Mouse (Mus musculus): ENCODE measurements at regions not wholly inside any gene's neighbourhood (a gene's known extent, or its start where the extent isn't known, plus 50 kb on each side); places are given as distances from the start of the nearest gene placed in this dataset.

DNA sequence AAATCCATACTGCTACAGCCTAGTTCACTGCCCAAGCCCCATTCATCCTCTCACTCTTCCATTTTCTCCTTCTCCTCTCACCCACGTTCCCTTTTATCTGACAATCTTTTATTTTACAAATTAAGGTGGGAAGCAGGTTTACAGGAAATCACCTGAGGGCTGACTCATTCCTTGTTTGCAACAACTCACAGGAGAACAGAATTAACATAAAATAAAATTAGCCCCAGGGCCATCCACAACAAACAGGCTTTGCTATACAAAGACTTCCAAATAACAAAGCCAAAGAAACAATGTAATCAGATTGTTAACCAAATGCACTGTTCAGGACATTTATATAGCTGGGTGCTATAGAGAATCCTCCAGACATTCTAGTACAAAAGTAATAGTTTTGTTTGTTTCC, 585.1 kb upstream of the Cdh12 start:
- no peaks in the 10 kb centered on the region for H3K36me3 ChIP-seq (ENCODE audit: control insufficient read depth, insufficient read depth, low read length)
- no peaks in the 10 kb centered on the region for H3K4me1 ChIP-seq (ENCODE audit: control insufficient read depth, insufficient read depth, insufficient read length)
- H3K4me3 ChIP-seq (ENCODE audit: extremely low read depth, insufficient read depth, insufficient read length): no peak overlapping the region
- TF ChIP-seq CTCF (IDR thresholded peaks at IDR 0.05; ENCODE audit: extremely low read depth, insufficient read depth, insufficient read length, insufficient replicate concordance) (no peak), POLR2A (IDR thresholded peaks at IDR 0.05; ENCODE audit: low read depth, low read length) (no peak)
- no peaks in the 10 kb centered on the region for H3K27me3 ChIP-seq (ENCODE audit: control insufficient read depth, insufficient read depth, low read length)
- no peak for DNase-seq (ENCODE audit: low read depth in 1 of 2, low spot score in 2 of 2)
- 50% methylated on average over 1 of the region's 1 CpGs for WGBS
- H3K27ac ChIP-seq (ENCODE audit: insufficient read depth, low read length): no peak overlapping the region

GRCm38 (mm10) chr15:19866559-19866958, 582.5 kb upstream of the Cdh12 start:
- Histone ChIP-seq H3K36me3 (ENCODE audit: control insufficient read depth, insufficient read depth, low read length) (no peaks in the 10 kb centered on the region), H3K27ac (ENCODE audit: insufficient read depth, low read length) (no peak overlapping the region), H3K27me3 (ENCODE audit: control insufficient read depth, insufficient read depth, low read length) (no peaks in the 10 kb centered on the region), H3K4me1 (ENCODE audit: control insufficient read depth, insufficient read depth, insufficient read length) (no peaks in the 10 kb centered on the region), H3K4me3 (ENCODE audit: extremely low read depth, insufficient read depth, insufficient read length) (no peak overlapping the region)
- no peak for TF ChIP-seq POLR2A (IDR thresholded peaks at IDR 0.05; ENCODE audit: low read depth, low read length)
- TF ChIP-seq CTCF (IDR thresholded peaks at IDR 0.05; ENCODE audit: extremely low read depth, insufficient read depth, insufficient read length, insufficient replicate concordance): no peak
- DNase-seq (ENCODE audit: low read depth in 1 of 2, low spot score in 2 of 2): no peak
- WGBS: 65% methylated on average over 1 of the region's 1 CpGs

DNA sequence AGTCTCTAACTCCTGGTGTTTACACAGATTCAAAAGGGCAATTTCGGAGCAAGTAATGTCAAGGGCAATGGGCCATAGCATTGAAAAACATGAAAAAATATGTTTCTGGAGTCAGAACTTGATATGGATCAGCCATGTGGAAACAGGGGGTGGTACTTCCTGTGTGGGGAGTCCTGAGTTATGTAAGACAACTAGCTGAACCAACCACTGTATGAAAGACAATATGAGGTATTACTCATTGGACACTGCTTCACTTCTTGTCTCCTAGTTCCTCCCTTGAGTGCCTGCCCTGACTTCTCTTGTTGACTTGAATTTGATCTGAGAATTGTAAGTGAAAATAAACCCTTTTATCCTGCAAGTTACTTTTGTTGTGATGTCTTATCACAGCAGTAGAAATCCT, 580.0 kb upstream of the Cdh12 start:
- H3K27ac ChIP-seq (ENCODE audit: insufficient read depth, low read length): no peak overlapping the region
- H3K36me3 ChIP-seq (ENCODE audit: control insufficient read depth, insufficient read depth, low read length): no peaks in the 10 kb centered on the region
- WGBS: 71% methylated on average over 1 of the region's 1 CpGs
- no peak for TF ChIP-seq CTCF (IDR thresholded peaks at IDR 0.05; ENCODE audit: extremely low read depth, insufficient read depth, insufficient read length, insufficient replicate concordance)
- H3K4me1 ChIP-seq (ENCODE audit: control insufficient read depth, insufficient read depth, insufficient read length): no peaks in the 10 kb centered on the region
- no peak overlapping the region for H3K4me3 ChIP-seq (ENCODE audit: extremely low read depth, insufficient read depth, insufficient read length)
- DNase-seq (ENCODE audit: low read depth in 1 of 2, low spot score in 2 of 2): no peak
- H3K27me3 ChIP-seq (ENCODE audit: control insufficient read depth, insufficient read depth, low read length): no peaks in the 10 kb centered on the region

DNA sequence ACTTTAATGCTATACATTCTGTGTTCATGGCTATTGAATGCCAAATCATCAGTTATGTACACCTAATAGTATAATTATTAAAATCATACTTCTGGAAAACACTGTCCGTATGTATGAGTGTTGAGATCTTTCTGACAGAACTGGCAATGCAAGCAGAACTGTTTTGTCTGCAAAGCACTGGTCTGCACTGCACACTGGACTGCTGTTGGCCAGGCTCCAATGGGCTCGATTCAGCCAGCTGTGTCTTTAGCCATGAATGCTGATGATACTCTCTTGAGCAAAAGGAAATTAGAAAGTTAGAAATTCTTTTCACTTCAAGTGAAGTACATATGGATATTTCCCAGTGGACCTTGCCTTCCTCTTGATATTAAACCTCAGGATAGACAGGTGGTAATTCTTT, 576.5 kb upstream of the Cdh12 start:
- TF ChIP-seq POLR2A (IDR thresholded peaks at IDR 0.05; ENCODE audit: low read depth, low read length) (no peak), CTCF (IDR thresholded peaks at IDR 0.05; ENCODE audit: extremely low read depth, insufficient read depth, insufficient read length, insufficient replicate concordance) (no peak)
- H3K4me1 ChIP-seq (ENCODE audit: control insufficient read depth, insufficient read depth, insufficient read length): no peaks in the 10 kb centered on the region
- H3K27ac ChIP-seq (ENCODE audit: insufficient read depth, low read length): no peak overlapping the region
- no peaks in the 10 kb centered on the region for H3K27me3 ChIP-seq (ENCODE audit: control insufficient read depth, insufficient read depth, low read length)
- DNase-seq (ENCODE audit: low read depth in 1 of 2, low spot score in 2 of 2): no peak
- WGBS: 75% methylated on average over 2 of the region's 2 CpGs
- no peaks in the 10 kb centered on the region for H3K36me3 ChIP-seq (ENCODE audit: control insufficient read depth, insufficient read depth, low read length)
- no peak overlapping the region for H3K4me3 ChIP-seq (ENCODE audit: extremely low read depth, insufficient read depth, insufficient read length)
